ENCODE assay signal across 20 mouse cellular contexts in the genomic region with DNA sequence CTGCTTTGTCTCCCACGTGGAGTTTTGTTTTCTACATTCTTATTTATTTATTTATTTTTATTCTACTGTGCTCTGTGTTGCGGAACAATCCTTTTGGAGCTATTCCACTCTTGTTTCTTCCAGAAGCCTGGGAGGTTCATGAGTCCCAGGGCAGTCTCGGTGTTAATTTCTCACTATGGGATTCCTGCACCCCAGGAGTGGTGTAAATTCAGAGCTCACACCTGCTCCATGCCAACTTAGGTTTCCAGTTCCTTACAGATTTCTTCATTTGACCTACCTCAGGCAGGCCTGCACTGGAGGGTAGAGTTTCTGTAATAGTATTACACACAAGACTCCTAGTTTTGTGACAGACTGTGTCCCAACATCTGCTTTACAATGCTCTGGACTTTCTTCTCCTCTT.
"Had no signal": no experiment of that assay in that cellular context is flagged by ENCODE, and none has a peak within 500 bp of the region (broad histone marks: within the 10 kb centered on the region; RNA-seq: fewer than 3 reads in every experiment).

No protein-coding gene starts in this region.

- H3K36me3 ChIP-seq: intestine, embryonic 15.5 days; limb, embryonic 15.5 days; midbrain, embryonic 12.5 days; midbrain, embryonic 15.5 days; neural tube, embryonic 13.5 days; stomach, embryonic 15.5 days had no signal

- H3K4me3 ChIP-seq: intestine, embryonic 15.5 days; left cerebral cortex, adult 2 months; limb, embryonic 15.5 days; midbrain, embryonic 12.5 days; midbrain, embryonic 15.5 days; neural tube, embryonic 13.5 days; stomach, embryonic 15.5 days had no signal

- H3K4me2 ChIP-seq: intestine, embryonic 15.5 days; limb, embryonic 15.5 days; liver, embryonic 11.5 days; lung, embryonic 14.5 days; midbrain, embryonic 12.5 days; midbrain, embryonic 15.5 days; neural tube, embryonic 13.5 days; stomach, embryonic 15.5 days had no signal

- H3K9me3 ChIP-seq: intestine, embryonic 15.5 days; limb, embryonic 15.5 days; midbrain, embryonic 12.5 days; midbrain, embryonic 15.5 days; neural tube, embryonic 13.5 days; stomach, embryonic 15.5 days had no signal

- ATAC-seq: intestine, embryonic 15.5 days; liver, postnatal 0 days; lung, postnatal 0 days; midbrain, embryonic 15.5 days had no signal

- H3K9ac ChIP-seq: intestine, embryonic 15.5 days; limb, embryonic 15.5 days; liver, embryonic 14.5 days; liver, postnatal 0 days; lung, embryonic 14.5 days; midbrain, embryonic 12.5 days; midbrain, embryonic 15.5 days; neural tube, embryonic 13.5 days; stomach, embryonic 15.5 days had no signal

- H3K27ac ChIP-seq: intestine, embryonic 15.5 days; left cerebral cortex, adult 2 months; limb, embryonic 15.5 days; liver, embryonic 14.5 days; macrophage; midbrain, embryonic 12.5 days; midbrain, embryonic 15.5 days; neural tube, embryonic 13.5 days; stomach, embryonic 15.5 days had no signal

- DNase-seq: kidney, adult 2 months; kidney, postnatal 14 days; layer of hippocampus, postnatal 36 days; liver, postnatal 0 days; lung, embryonic 14.5 days; retina, postnatal 1 day; right cerebral cortex, postnatal 25 days; spleen, adult 18-20 months; thymus, postnatal 25 days had no signal

- H3K27me3 ChIP-seq: intestine, embryonic 15.5 days; limb, embryonic 15.5 days; midbrain, embryonic 12.5 days; midbrain, embryonic 15.5 days; neural tube, embryonic 13.5 days; stomach, embryonic 15.5 days had no signal

- H3K4me1 ChIP-seq: intestine, embryonic 15.5 days; limb, embryonic 15.5 days; midbrain, embryonic 12.5 days; midbrain, embryonic 15.5 days; neural tube, embryonic 13.5 days; stomach, embryonic 15.5 days had no signal
